Mouse (Mus musculus): Measurements from ENCODE around the gene Plau. TPM values are rescaled to one million over a fixed set of nuclear protein-coding genes. Genes with fewer than 3 reads are reported as not detected.

Gene Plau
- polyA plus RNA-seq, 1 experiment from 2014 or later, result 3.7 TPM

DNA sequence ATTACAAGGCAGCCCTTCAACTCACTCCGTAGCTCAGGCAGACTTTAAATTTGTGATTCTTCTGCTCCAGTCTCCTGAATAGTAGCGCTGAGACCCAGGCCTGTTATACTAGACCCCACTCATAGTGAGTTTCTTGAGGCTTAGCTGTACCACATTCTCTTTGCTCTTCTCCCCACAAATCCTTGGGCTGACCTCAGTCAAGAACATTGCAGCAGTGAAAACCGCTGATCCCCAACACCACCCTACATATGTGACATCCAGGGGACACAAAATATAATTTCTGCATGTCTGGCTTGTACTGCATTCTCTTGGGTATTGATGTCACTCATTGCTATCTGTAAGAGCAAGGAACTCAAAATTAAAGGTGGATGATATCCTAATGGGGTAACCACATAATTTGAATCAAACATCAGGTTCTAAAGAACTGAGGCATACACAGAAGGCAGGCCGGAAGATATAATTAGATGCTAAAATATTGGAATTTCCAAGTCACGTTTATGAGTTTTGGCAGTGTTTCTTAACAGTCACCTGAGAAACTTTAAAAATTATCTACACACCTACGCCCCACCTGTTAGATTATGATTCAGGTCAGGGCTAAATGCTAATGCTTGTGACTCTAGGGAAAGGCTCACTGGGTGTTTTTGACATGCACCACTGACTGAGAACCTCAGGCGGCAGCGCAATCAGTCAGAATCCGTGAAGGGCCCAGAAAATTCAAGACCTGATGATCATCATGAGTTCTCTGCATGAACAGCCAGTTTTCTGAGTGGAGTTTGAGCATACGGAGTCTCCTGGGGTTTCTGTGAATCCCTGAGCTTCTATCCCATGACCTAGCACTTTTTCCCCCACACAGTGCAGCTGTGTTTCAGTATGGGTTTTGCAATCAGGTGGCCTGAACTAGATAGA, 8.5 kb downstream of the Plau start:
- DNase-seq (ENCODE audit: low spot score), result no peak

DNA sequence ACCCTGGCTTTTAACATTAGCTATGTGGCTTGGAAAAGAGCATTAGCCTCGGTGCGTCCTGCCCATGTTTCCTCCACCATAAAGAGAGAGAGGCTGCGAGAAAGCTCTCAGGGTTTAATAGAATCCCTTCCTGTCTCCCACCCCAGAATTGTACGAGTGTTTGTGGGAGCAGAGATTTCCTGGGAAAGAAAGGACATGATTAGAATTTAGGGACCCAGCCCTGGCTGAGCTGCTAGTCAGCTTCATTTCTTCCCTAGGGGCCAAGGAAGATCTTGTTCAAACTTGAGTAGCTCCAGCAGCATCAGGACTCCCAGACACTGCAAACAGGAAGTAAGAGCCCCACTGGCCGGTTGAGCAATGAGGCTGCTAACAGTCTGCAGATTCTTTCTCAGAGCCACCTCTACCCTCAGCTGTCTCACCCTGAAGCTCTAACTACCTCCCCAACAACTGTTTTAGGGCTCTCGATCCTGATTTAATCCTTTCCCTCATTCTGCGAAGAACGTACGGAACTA, 9.2 kb downstream of the Plau start:
- peak; percentile 56 for DNase-seq (ENCODE audit: low spot score)

DNA sequence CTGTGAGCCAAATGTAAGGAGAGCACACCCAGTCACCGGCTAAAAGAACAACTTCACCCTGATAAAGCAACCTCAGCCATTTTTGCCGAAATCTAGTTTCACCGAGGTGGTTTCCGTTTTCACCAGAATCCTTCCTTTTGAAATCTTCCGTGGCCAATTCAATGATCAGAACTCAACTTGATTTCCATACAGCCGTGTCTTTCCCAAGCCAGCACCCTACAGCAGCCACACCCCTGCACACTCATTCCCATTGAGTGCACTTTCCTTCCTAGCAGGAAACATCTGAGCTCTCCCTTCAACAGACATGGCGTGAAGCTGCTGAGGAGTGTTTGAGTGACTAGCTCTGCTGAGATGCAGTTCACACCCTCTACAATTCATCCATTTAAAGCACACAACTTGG, 9.8 kb downstream of the Plau start:
- DNase-seq (ENCODE audit: low spot score), result peak; percentile 9

DNA sequence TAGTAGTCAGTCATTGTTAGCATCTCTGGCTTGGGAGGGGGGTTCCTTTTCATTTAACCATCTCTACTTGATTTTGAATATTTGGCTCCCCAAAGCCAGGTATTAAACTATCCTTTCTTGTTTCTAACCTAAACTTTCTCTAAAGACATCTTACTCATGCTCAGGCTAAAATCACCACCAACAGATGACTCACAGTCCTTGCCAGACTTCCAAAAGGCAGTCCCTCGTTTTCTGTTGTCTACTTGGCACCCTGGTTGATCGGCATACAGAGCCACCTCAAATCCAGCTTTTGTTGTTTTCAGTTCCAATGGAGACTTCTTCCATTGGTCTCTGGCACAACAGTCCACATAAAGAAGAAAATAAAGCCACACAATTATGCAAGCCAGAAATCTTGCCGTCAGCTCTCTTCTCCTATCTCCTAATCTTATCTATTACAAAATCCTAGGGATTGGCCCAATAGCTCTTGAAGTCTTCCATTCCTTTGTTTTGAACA, 11.2 kb downstream of the Plau start:
- DNase-seq (ENCODE audit: low spot score), result no peak

DNA sequence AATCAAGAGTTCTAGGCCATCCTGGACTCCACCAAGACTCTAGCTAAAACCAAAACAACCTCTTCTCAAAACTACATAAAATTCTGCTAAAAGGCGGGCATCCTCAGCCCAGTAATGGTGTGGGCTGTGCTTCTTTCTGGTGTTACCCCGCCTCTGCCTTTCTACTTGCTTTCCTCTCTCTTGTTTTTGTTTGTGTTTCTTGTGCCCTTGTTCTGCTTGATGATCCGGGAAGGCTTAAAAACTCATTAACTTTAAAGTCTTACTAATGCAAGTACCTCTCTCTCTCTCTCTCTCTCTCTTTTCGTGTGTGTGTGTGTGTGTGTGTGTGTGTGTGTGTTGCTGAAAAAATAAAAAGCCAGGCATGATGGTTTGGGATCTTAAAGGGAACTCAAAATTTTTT, 13.3 kb downstream of the Plau start:
- no peak for DNase-seq (ENCODE audit: low spot score)

DNA sequence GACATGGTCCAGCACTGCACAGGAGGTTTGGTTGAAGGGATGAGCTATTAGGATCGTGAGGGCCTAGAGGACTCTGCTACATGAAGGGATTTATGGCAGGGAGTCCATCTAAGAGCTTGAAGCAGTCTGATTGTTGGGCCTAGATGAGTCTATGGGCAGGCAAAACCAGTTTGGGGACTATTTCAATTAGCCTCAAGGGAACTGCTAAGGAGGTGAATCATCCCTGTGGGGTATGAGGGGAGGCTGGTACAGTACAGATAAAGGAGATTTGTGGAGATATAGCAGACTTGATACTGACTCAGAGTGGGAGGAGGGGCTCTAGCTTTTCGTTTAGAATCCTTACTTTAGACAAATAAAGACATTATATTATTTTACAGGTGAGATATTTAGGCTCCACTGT, 14.0 kb downstream of the Plau start:
- no peak for DNase-seq (ENCODE audit: low spot score)

DNA sequence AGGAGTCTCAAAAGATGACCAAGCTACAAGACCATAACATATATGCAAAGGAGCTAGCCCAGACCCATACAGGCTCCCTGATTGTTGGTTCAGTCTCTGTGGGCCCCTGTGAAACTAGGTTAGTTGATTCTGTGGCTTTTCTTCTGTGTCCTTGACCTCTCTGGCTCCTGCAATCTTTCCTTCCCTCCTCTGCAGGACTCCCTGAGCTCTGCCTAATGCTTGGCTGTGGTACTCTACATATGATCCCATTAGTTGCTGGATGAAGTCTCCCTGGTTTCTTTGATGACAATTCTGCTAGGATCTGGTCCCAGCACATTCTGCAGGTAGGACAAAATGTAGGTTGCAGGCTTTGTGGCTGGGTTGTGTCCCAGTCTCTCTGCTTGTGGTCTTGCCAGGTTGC, 15.3 kb downstream of the Plau start:
- DNase-seq (ENCODE audit: low spot score), result no peak

DNA sequence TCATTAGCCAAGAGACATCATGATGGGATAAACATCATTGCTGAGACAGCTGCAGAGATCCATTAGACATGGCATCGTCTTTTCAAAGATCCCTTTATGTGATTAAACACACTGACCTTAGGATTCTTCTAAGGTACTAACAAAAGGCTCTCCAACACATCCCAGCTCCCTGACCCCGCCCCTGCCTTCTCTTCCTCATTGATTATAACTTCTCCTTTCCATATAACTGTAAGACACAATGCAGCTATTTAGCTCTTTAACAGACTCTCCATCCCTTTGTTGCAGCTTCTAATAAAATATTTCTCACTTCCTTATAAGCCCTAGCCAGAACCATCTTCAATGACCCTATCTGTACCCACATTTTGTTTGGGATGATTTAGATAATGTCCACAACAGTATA, 24.7 kb downstream of the Plau start:
- DNase-seq (ENCODE audit: low spot score), result no peak

DNA sequence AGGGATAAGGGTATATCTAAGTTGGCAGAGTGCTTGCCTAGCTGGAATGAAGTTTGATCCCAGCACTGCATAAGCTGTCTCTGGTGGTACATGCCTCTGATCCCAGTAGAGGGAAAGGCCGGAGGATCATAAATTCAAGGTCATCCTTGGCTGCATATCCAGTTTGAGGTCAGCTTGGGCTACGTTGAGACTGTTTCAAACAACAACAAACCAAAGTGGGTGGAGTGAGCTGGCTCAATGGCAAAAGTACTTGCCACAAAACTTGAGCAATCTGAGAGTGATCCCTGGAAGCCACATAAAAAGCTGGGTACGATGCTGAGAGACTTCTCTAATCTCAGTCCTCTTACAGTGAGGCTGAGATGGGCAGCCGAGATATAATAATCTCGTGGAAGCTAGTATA, 25.1 kb downstream of the Plau start:
- no peak for DNase-seq (ENCODE audit: low spot score)

DNA sequence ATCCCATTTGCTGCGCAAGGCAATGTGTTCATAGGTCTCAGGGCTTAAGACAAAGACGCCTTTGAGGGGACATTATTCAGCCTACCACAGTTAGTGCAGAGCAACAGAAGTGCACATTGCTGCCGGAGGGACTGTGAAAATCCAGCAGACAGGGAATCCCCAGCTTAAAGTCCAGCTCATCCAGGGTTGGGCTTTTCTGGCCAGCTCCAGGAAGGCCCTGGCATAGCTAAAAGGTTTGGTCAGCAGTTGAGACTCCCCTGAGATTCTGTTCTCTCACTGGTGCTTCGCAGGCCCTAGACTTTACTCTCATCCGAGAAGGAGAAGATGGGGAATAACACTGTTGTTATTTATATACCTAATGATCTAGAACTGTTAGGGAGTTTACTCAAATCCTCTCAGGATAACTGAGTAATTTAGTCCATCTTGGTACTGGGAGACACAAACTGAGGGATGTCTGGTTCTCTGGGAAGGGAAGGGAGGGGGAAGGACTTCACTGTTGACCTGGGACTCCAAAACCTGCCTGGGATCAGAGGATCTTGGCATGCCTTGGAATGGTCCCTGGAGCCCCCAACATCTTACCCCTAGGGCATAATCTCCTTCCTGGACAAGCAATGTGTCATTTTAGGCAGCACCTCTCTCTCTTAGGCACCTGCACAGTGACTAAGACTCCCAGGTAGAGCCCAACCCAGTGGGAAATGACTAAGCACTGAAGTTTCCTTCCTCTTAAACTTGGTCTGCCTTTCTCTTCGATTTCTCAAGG, 27.0 kb downstream of the Plau start:
- DNase-seq (ENCODE audit: low spot score), result no peak

DNA sequence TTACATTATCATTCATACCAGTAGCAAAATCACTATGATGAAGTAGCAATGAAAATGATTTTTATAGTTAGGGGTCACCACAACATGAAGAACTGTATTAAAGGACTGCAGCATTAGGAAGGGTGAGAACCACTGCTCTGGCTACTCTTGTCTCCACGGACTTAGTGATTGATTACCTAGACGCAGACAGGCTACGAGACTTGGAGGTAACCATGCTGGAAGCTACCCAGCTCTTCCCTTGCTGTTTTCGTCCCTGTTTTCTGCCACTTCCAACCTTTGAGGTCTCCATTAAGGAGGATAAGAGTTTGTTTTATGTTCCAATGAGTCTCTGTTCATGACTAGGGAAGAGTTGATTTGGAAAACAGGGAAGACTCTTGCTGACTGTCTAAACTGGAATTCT, 27.7 kb downstream of the Plau start:
- DNase-seq (ENCODE audit: low spot score), result no peak

DNA sequence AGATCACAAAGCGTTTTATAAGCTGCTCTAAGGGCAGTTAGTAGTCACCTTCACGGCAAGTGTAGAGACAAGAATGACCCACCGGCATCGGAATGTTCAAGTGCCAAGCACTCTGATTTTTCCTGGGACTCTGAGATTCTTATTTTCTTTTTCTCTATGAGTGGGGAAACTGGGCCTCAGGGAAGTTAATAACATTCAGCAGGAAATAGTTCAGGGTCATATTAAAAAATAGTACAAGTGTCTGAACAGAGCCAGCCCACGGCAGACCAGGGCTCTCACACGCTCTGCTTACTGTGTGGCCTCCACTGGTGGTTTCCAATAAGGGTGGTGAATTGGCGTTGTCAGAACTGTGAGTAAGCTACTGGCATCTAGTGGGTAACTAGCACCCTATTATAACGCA, 29.1 kb downstream of the Plau start:
- no peak for DNase-seq (ENCODE audit: low spot score)

DNA sequence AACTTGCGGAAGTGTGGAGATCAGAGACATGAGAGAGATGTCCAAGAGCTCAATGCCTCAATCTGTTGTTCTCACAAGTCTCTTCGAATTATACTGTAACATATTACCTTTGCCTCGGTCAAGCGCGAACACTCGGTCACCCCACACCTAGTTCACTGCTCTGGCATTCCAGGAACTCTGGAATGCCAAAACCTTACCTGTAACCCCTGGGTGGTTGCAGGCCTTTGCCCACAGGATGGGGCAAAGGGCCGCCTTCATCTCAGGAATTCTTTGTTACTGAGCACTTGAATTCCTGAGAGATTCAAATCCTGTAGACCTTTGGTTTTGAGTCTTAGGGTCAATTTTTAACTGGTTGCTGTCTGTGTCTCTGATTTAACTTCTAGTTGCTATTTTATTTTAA, 29.9 kb downstream of the Plau start:
- no peak for DNase-seq (ENCODE audit: low spot score)

DNA sequence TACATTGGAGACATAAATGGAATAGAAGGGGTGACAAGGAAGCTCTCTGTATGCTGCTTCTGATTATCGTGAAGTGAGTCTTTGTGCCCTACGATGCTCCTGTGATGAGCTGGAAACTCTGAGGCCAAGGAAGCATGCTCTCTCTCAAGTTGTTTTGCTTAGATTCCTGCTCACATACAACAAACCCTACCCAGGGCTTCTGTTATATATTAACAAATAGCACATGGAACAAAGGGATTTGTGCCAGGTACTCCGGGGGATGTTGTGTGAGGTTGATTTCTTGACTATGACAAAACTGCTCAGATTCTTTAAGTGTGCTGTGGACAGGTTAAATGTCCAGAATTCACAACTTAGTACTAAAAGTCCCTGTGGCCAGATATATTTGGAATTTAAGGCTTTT, 33.6 kb downstream of the Plau start:
- no peak for DNase-seq (ENCODE audit: low spot score)

DNA sequence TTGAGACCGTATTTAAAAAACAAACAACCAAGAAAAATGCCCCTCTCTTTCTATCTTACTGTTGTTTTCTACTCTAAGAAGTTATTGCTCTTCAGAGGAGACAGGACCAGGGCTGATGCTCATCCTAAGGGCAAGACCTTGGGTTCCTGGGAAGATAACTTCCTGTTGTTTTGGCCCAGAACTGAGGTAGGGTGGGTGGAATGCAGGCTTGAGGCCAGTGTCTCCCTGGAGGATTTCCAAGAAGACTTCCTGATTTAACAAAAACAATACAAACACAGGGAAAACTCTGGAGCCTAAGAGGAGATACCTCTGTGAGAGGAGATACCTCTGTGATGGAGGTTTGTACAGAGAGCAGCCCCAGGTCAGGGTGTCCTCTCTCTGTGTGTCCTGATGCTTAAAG, 35.0 kb downstream of the Plau start:
- no peak for DNase-seq (ENCODE audit: low spot score)

DNA sequence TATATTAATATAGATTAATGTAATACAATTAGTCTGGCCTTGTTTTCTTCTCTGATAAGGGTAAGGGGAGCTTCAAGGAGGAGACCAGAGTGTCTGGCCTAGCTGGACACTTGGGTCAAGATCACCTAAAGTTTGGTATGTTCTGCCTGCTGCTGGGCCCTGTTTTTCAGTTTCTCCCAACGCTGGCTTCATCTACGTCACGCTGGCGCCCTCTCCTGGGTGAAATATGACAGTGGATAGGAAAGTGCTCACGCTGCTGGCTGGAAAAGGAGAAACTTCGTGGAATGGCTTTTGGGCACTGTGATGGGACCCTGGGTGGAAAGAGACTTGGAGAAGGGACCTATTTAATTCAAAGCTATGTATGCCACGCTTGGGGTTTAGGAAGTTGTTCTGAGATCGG, 36.8 kb downstream of the Plau start:
- DNase-seq (ENCODE audit: low spot score), result peak; percentile 81

DNA sequence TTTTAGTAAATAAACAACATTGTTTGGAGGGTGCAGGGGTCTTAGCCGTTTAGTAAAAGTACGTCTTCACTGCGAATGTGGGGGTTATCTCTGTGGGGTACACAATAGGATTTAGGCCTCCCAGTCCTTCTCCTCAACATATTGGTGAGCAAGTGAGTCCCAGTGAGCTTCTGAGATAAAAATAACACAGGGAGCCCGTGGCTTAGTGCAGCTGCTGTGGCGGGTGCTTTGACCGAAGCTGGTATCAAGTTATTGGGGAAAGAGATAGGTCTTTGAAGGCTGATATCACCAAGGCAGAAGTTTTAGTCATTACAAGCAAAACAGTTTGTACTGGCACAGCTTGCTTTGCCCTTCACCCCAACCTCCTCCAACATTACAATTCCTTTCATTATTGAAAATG, 37.5 kb downstream of the Plau start:
- no peak for DNase-seq (ENCODE audit: low spot score)

DNA sequence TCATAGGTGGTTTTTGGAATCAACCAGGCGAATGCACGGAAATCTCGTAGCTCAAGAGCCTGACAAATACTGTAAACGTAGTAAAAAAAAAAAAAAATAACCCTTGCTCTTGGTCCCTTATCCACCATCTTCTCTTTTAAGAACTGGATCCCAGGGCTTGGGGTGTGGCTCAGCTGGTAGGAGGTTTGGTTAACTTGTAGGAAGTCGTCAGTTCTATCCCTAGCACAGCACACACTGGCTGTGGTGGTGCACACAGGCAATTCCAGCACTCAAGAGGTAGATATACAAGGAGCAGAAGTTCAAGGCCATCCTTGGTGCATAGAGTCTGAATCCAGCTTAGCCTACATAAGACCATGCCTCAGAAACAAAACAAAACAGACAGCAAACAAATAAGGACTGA, 48.2 kb downstream of the Plau start:
- DNase-seq (ENCODE audit: low spot score), result no peak

DNA sequence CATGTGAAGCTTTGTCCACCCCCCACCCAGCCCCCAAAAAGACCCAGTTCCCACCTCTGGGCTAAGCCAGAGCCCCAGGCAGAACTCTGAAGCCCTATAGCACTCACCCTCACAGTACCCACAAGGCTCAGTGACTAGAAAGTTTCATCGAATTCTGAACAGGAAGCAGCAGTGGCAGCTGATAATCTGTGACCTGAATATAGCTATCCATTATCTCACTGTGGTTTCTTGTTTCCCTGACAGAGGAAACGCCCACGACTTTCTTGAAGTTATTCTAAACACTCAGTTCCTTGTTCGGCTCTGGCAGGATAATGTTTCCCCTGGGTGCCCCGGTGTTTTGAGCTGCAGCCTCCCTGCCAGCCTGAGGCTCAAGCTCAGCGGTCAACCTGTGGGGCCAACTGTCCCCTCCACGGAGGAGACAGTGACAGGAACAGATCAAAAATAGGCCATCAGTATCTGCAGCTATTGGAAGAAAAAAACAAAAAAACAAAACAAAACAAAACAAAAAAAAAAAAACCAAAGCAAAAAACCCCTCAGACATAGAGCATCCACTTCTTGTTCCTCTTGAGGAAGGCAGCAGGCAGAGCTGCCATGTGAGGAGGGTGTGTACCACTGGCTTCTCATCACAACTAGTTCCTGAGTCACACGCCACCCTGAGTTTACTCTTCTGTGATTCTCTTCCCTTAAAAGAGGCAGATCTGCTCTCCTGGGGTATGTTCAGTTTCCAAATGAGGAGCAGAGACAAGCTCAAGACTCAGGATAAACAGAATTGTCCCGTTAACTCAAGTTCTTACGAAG, 48.8 kb downstream of the Plau start:
- peak; percentile 68 for DNase-seq (ENCODE audit: low spot score)

DNA sequence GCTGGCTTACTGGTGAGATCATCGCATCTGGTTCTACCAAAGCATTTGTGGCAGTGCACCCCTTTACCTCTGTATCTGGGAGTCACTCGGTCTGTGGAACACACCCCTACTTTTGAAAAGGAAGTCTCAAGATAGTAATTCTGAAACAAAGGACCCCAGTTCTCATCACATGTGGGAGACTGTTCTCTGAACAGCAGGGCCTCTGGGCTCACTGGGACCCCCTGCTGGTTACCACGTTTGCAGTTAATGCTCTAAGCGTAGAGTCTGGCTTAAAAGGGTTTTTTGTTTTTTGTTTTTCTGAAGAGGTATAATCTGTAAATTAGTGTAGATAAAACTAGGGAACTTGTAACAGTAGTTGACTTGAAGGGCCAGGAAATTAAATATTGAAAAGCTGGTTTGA, 49.8 kb downstream of the Plau start:
- DNase-seq (ENCODE audit: low spot score), result peak; percentile 81

DNA sequence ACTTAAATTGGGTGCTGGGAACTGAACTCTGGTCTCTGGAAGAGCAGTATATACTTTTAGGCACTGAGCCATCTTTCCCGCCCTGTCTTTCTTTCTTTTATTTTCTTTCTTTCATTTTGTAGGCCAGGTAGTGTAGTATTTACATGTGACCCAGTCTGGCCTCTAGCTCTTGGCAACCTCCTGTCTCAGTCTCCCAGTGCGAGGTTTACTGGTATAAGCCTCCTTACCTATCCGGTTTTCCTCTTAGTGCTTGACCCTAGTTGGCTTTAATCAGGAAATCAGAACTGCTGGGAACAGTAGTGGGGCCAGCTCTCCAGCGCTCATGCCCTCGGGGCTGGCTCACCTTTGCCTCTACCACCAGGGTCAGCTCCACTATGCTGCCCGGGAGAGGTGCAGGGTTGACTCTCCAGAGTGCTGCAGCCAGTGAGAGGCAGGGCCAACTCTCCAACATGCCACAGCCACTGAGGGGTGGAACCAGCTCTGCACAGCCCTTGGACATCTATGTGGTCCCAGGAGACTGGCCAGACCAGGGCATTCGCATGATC, 51.2 kb downstream of the Plau start:
- DNase-seq (ENCODE audit: low spot score), result no peak

Data from thymus, postnatal 0 days (tissue).